Mouse (Mus musculus) regulatory T cell (primary cell): Measurements from ENCODE around the gene Prkd2.

Source experiments
- in situ Hi-C: fragments of 300-600 bp; cut with MboI, MseI; formaldehyde crosslinking; loops from one replicate; pipeline ENCODE4 v1.15.1; 2025; ENCODE audit warnings: high pct_unique_total_duplicates

The Prkd2 gene

GRCm38 (mm10) chr7:16892352-16892730 lies 49.6 kb downstream of the Prkd2 start:
- in situ Hi-C loops: no loop called here

DNA sequence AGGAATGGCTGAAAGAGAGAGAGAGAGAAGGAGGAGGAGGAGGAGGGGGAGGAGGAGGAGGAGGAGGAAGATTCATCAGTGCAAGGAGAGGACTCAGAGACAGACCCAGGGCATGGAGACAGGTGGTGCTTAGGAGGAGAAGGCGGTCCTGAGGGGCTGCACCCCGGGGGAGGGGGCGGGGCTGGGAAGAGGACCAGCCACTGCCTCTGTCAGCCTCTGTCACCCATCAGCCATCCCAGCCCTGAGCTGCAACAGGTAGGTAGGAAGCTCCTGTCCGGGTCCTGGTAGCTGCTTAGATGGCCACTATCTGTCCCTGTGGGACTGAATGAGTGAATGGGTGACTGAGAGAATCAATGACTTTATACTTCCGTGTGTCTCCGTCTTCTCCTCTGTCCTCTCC lies 50.9 kb downstream of the Prkd2 start:
- in situ Hi-C loops: no loop called here

GRCm38 (mm10) chr7:16894279-16894678 lies 51.6 kb downstream of the Prkd2 start:
- in situ Hi-C loops: no loop called here

DNA sequence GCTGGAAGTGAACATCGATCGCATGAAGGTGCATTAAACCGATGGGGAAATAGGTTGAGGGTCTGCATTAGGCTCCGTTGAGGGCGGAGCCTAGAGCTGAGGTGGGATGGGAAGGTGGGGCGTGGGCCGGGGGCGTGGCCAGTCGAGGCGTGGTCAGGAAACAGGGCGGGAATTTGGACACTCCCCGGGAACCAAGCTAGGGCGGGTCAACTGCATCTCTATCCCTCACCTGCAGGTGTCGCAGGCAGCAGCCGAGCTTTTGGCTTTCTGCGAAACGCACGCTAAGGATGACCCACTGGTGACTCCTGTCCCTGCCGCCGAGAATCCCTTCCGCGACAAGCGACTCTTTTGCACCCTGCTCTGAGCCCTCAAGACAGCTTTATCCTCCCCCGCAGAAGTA lies 52.3 kb downstream of the Prkd2 start:
- in situ Hi-C loops: no loop called here

- in situ Hi-C loops: no loop called here
Observed at GRCm38 (mm10) chr7:16895511-16895910, 52.8 kb downstream of the Prkd2 start.

GRCm38 (mm10) chr7:16900526-16900925 lies 57.8 kb downstream of the Prkd2 start:
- in situ Hi-C loops: no loop called here

- in situ Hi-C loops: no loop called here
Observed at GRCm38 (mm10) chr7:16903439-16903955, 60.8 kb downstream of the Prkd2 start.

DNA sequence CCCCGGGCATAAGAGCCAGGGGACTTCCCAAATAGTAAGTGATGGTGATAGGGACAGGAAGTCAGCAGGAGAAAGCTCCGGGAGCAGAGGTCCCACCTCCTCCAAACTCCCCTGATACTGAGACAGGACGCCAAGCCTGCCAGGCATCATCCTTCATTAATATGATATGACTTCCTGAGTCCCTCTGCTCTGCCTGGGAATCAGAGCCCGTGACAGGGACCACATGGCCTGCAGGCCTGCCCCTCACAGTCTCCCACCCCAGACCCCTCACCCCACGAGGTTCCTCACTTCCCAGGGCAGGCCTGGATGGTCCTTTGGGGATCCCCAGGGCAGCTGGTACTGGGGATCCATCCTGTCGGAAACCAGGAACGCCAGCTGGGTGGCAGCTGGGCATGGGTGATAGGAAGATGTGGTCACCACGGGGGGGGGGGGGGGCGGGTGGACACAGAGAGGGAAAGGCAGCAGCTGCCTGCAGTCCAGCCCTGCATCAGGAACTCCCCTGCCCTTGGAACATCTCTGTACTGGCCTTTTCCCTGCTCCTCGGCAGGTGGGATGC lies 61.5 kb downstream of the Prkd2 start:
- in situ Hi-C loops: no loop called here

- in situ Hi-C loops: no loop called here
Observed at GRCm38 (mm10) chr7:16905491-16906021, 62.9 kb downstream of the Prkd2 start.

DNA sequence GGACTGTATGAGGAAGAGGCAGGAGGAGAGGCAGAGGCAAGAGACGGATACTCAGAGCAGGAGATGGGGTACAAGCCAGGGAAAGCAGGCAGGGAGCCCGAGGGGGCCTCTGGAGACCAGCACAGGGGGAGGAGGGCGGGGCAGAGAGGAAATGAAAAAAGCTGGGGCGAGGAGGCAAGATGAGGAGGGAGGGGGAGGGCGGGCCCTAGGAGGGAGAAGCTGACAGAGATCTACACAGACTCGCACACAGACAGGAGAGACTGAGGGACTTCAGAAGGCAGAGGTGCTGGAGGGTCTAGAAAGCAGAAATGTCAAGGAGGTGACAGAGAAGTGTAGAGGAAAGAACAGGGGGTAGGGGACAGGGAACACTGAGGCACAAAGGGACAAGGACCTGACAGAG lies 63.6 kb downstream of the Prkd2 start, which contains the start of gene Ptgir:
Gene Ptgir, plus strand, starts transcription at position 210 of the 400 bp plus-strand sequence.
- in situ Hi-C loops: no loop called here

DNA sequence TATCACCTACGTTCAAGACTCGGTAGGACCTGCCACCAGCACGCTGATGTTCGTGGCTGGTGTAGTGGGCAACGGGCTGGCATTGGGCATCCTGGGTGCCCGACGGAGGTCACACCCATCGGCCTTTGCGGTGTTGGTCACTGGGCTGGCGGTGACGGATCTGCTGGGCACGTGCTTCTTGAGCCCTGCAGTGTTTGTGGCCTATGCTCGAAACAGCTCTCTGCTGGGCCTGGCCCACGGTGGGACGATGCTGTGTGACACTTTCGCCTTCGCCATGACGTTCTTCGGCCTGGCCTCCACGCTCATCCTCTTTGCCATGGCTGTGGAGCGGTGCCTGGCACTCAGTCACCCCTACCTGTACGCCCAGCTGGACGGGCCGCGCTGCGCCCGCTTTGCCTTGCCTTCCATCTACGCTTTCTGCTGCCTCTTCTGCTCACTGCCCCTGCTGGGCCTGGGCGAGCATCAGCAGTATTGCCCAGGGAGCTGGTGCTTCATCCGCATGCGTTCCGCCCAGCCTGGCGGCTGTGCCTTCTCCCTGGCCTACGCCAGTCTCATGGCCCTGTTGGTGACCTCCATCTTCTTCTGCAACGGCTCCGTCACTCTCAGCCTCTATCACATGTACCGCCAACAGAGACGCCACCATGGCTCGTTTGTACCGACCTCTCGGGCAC lies 64.3 kb downstream of the Prkd2 start:
- in situ Hi-C loops: no loop called here

DNA sequence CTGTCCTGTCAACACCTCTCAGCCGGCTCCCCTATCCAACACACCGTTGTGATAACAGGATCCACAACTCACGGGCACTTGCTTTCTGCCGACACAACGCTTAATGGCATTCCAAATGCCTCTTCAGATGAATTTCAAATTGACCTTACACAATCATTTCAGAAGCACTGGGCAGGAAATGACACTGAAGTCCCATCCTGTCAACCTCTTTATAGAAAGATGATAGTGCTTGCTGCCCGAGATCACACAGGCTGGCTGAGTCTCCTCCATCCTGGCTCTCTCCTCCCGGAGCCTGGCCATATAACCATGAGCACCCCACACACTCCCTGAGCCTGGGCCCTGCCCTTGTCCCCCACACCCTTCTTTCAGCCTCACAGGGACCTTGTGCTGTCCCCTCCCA lies 65.1 kb downstream of the Prkd2 start:
- in situ Hi-C loops: no loop called here

DNA sequence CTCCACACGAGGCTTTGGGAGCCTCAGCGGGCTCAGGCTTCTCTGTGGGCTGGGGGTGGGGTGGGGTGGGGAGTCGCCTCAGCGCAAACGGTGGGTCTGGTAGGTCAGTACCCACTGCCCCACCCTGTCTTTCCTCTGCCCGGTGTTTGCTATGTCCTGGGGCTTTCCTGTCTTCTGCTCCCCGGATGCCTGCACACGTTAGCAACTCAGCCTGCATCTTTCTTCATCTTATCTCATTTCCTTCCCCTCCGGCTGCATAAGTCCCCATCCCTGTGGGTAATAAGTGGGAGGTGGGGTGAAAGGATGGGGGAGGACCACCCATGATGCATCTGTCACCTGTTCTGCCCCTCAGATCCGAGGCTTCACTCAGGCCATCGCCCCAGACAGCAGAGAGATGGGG lies 65.7 kb downstream of the Prkd2 start:
- in situ Hi-C loops: no loop called here

- in situ Hi-C loops: no loop called here
Observed at GRCm38 (mm10) chr7:16908859-16909258, 66.2 kb downstream of the Prkd2 start.

GRCm38 (mm10) chr7:16909909-16910308 lies 67.2 kb downstream of the Prkd2 start:
- in situ Hi-C loops: no loop called here

DNA sequence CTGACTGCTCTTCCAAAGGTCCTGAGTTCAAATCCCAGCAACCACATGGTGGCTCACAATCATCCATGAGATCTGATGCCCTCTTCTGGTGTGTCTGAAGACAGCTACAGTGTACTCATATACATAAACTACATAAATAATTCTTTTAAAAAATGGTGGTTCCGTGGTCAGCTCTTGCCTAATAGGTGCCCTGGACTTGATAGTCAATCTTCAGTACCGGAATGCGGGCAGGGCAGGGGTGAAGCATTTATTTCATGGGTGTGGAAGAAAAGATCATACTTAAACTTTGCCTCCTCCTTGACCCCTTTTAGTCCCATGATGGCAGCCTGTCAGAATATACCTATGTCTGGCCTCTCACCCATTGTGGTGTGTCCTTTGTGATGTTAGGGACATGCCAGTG lies 69.2 kb downstream of the Prkd2 start:
- in situ Hi-C loops: no loop called here

DNA sequence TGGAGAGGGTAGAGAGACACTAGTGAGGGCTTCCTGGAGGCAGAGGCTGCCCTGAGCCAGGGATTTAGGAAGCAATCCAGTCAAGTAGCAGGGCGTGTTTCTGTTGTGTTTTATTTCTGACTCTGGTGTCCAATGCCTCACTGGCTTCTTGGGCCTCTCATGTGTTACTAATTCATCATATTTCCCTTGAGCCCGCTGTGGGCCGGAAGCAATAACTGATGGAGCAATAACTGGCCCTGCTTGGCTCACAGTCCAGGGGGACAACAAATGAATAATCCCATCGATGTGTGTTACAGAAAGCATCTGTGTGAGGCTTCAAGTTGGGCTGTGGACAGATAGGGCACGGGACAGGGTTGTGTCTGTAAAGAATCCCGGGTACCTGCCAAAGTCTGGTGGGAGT lies 69.7 kb downstream of the Prkd2 start:
- in situ Hi-C loops: no loop called here

DNA sequence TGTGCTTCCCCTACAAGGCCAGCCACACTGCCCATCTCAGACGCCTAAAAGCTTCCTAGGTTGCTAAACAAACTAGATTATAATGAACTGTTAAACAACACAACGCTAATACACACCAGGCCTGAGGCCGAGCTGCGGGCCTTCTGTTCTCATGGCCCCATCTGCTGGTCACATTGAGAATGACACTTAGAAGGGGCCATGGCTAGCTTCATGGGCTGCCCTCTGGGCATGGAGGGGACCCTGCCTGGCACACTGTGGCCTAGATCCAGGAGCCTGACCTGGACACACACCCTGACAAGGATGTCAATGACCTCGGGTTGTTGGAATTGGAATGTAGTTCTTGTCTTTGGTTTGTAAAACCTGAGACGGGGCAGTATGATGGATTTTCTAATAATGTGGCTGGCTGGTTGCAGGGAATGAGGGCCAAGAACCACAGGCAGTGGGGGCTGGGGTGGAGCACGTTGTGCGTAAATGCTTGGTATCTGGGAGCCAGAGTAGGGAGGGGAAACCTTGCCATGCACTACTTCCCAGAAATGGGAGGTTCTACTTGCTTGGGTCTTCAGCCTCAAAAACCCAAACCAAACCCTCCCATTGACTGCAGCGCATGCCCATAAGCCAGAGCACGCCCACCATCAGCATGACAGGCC lies 71.2 kb downstream of the Prkd2 start:
- in situ Hi-C loops: no loop called here

GRCm38 (mm10) chr7:16914453-16915343 lies 72.0 kb downstream of the Prkd2 start:
- in situ Hi-C loops: no loop called here

- in situ Hi-C loops: no loop called here
Observed at GRCm38 (mm10) chr7:16915461-16916340, 73.0 kb downstream of the Prkd2 start.
